Comparison of ENCODE assay signal across 8 mouse cellular contexts in genomic region chr4:46304071-46304470, GRCm38 (mm10). TPM values are rescaled to one million over a fixed set of nuclear protein-coding genes. Genes with fewer than 3 reads are reported as not detected.
DNase-seq lines count a peak whose midpoint lies in the region; ATAC-seq lines count a peak whose summit lies in the region.

No protein-coding gene starts in this region.

- peaks cover 28% of the 10 kb centered on the region for H3K27me3 ChIP-seq in embryonic facial prominence, embryonic 14.5 days (replicated peaks; ENCODE audit: control insufficient read depth, insufficient read depth, low read length)
- peaks cover 67% of the 10 kb centered on the region for H3K27me3 ChIP-seq in heart, embryonic 13.5 days (replicated peaks)
- H3K27me3 ChIP-seq in kidney, embryonic 15.5 days = peaks cover 46% of the 10 kb centered on the region

- 2% methylated on average over 8 of the region's 8 CpGs for WGBS in embryonic facial prominence, embryonic 14.5 days
- 3% methylated on average over 8 of the region's 8 CpGs for WGBS in heart, embryonic 13.5 days
- WGBS in kidney, embryonic 15.5 days = 7% methylated on average over 8 of the region's 8 CpGs

- no peaks in the 10 kb centered on the region for H3K9me3 ChIP-seq in embryonic facial prominence, embryonic 14.5 days (ENCODE audit: control insufficient read depth, low read length)
- no peaks in the 10 kb centered on the region for H3K9me3 ChIP-seq in heart, embryonic 13.5 days
- H3K9me3 ChIP-seq in kidney, embryonic 15.5 days (replicated peaks) = no peaks in the 10 kb centered on the region

- no peaks in the 10 kb centered on the region for H3K4me1 ChIP-seq in embryonic facial prominence, embryonic 14.5 days (ENCODE audit: control insufficient read depth, insufficient read depth, low read length)
- peaks cover 25% of the 10 kb centered on the region for H3K4me1 ChIP-seq in heart, embryonic 13.5 days
- H3K4me1 ChIP-seq in kidney, embryonic 15.5 days = peaks cover 12% of the 10 kb centered on the region; the same call in 1 of the 2 replicates

- no peak overlapping the region for H3K9ac ChIP-seq in embryonic facial prominence, embryonic 14.5 days (ENCODE audit: low read depth, low read length)
- H3K9ac ChIP-seq in heart, embryonic 13.5 days = peak overlapping the region; percentile 94
- H3K9ac ChIP-seq in kidney, embryonic 15.5 days = 0 out of 2 replicates have a peak overlapping the region, but pooled peaks have one; percentile 3

- H3K4me2 ChIP-seq in embryonic facial prominence, embryonic 14.5 days (ENCODE audit: low read depth, low read length) = peak overlapping the region; percentile 93
- peak overlapping the region; percentile 89 for H3K4me2 ChIP-seq in heart, embryonic 13.5 days
- H3K4me2 ChIP-seq in kidney, embryonic 15.5 days = peak overlapping the region; percentile 89

- no peak for ATAC-seq in embryonic facial prominence, embryonic 14.5 days (ENCODE audit: low read depth)
- peak; percentile 49; the same call in 1 of the 2 replicates for ATAC-seq in heart, embryonic 13.5 days (ENCODE audit: extremely low read depth, insufficient number of reproducible peaks, low FRiP score, low TSS enrichment)
- ATAC-seq in kidney, embryonic 15.5 days (replicated peaks; ENCODE audit: low FRiP score) = no peak
- no peak for ATAC-seq in erythroid progenitor cell, adult 5-6 weeks (replicated peaks; ENCODE audit: low FRiP score, poor library complexity, severe bottlenecking)

- peak overlapping the region; percentile 74 for H3K4me3 ChIP-seq in embryonic facial prominence, embryonic 14.5 days (ENCODE audit: low read depth, low read length)
- peak overlapping the region; percentile 80 for H3K4me3 ChIP-seq in heart, embryonic 13.5 days
- peak overlapping the region; percentile 77 for H3K4me3 ChIP-seq in kidney, embryonic 15.5 days (replicated peaks)

- no peak overlapping the region for H3K27ac ChIP-seq in embryonic facial prominence, embryonic 14.5 days (replicated peaks; ENCODE audit: low read depth, low read length)
- peak overlapping the region; percentile 65 for H3K27ac ChIP-seq in heart, embryonic 13.5 days (replicated peaks)
- no peak overlapping the region for H3K27ac ChIP-seq in kidney, embryonic 15.5 days

- peak; percentile 13 to 17 for DNase-seq in B cell, adult 2 months
- peak; percentile 86 for DNase-seq in adrenal gland, postnatal 10 days
- peak; percentile 14 for DNase-seq in embryonic facial prominence, embryonic 14.5 days (ENCODE audit: low spot score)
- DNase-seq in lung, adult 18-20 months = peak; percentile 72 to 75
- peak; percentile 78 for DNase-seq in ovary, adult 18-20 months (ENCODE audit: low spot score)

- no peaks in the 10 kb centered on the region for H3K36me3 ChIP-seq in embryonic facial prominence, embryonic 14.5 days (ENCODE audit: control insufficient read depth, insufficient read depth, low read length)
- no peaks in the 10 kb centered on the region for H3K36me3 ChIP-seq in heart, embryonic 13.5 days
- H3K36me3 ChIP-seq in kidney, embryonic 15.5 days = no peaks in the 10 kb centered on the region

RNA-seq across cellular contexts. Expression of gene Foxe1, which starts 39.3 kb away (rescaled TPM):
- not detected for total RNA-seq in adrenal gland, postnatal 10 days (2021)
- 1.6 and 1.7 TPM in 2 replicates for polyA plus RNA-seq in embryonic facial prominence, embryonic 14.5 days (2014; fragmentation: Nextera tagmentation; extraction: Ambion mirVana)
- not detected in 2 replicates for polyA plus RNA-seq in heart, embryonic 13.5 days (2015; fragmentation: Nextera tagmentation; extraction: Ambion mirVana)
- polyA plus RNA-seq in kidney, embryonic 15.5 days (2015; fragmentation: Nextera tagmentation; extraction: Ambion mirVana) = not detected in 2 replicates
- not detected in 2 replicates for total RNA-seq in erythroid progenitor cell, adult 5-6 weeks (2015; ENCODE audit: low replicate concordance)
- not detected in 2 replicates for total RNA-seq in erythroid progenitor cell, adult 5-6 weeks (2017; ENCODE audit: low replicate concordance)

Comparison
In these comparisons a context has a peak if more than half of its experiments do, and no peak if none do; other contexts are left out.
1. DNase-seq: peak in every context shown above with its lines; median percentile 86 in adrenal gland, postnatal 10 days; 78 in ovary, adult 18-20 months; 74 in lung, adult 18-20 months; 15 in B cell, adult 2 months; 14 in embryonic facial prominence, embryonic 14.5 days.